Mouse (Mus musculus) stomach, embryonic 16.5 days (tissue): ENCODE results near the gene Trim31. TPM values are rescaled to one million over a fixed set of nuclear protein-coding genes. Genes with fewer than 3 reads are reported as not detected.

Experiments used
- ATAC-seq: fragments of 200-750 bp; cut with Nextera tagmentation; 2 replicates; pipeline ENCODE4 v1.8.0; 2017; ENCODE audit warnings: moderate number of reproducible peaks, moderate TSS enrichment; ENCODE audit not compliant: insufficient read depth, low FRiP score
- H3K27ac ChIP-seq: fragments of 300-500 bp; sonication (generic); 2 replicates; pipeline ENCODE4 v1.5.1; 2014; ENCODE audit warnings: low read length
- H3K27me3 ChIP-seq: fragments of 300-500 bp; sonication (generic); 2 replicates; pipeline ENCODE4 v1.6.1; 2014; ENCODE audit warnings: low read length, control low read depth, mixed read lengths; ENCODE audit not compliant: control insufficient read depth, insufficient read depth
- H3K36me3 ChIP-seq: fragments of 300-500 bp; sonication (generic); 2 replicates; pipeline ENCODE4 v1.6.1; 2014; ENCODE audit warnings: low read length; ENCODE audit not compliant: control insufficient read depth, insufficient read depth
- H3K4me1 ChIP-seq: fragments of 300-500 bp; sonication (generic); 2 replicates; pipeline ENCODE4 v1.6.1; 2014; ENCODE audit warnings: low read length, control low read depth, mixed read lengths; ENCODE audit not compliant: control insufficient read depth, insufficient read depth
- H3K4me2 ChIP-seq: fragments of 300-500 bp; sonication (generic); 2 replicates; pipeline ENCODE4 v1.6.1; 2014; ENCODE audit warnings: low read depth, low read length, mixed read lengths
- H3K4me3 ChIP-seq: fragments of 300-500 bp; sonication (generic); replicated peaks from 2 replicates; pipeline ENCODE4 v1.5.1; 2014; ENCODE audit warnings: mild to moderate bottlenecking, low read length
- H3K9ac ChIP-seq: fragments of 300-500 bp; sonication (generic); 2 replicates; pipeline ENCODE4 v1.6.1; 2014; ENCODE audit warnings: low read length
- H3K9me3 ChIP-seq: fragments of 300-500 bp; sonication (generic); replicated peaks from 2 replicates; pipeline ENCODE4 v1.6.1; 2016; ENCODE audit warnings: low read length, control low read depth; ENCODE audit not compliant: control insufficient read depth
- WGBS: fragments of 180-500 bp; shearing (Covaris S2); extraction: QIAGEN DNeasy Blood & Tissue Kit; methylation state at CpG from one replicate; pipeline ENCODE4 v1.1.7; 2014; 5-methylcytosine and 5-hydroxymethylcytosine counted together
- polyA plus RNA-seq: library from polyadenylated mRNA; unstranded; fragments of >200 nt; fragmentation: Nextera tagmentation; extraction: Ambion mirVana; gene quantifications from 2 replicates; pipeline ENCODE4 v1.2.1, GENCODE M21; 2015

The Trim31 gene
- polyA plus RNA-seq: 5.3 and 6.3 TPM in 2 replicates

- Histone ChIP-seq H3K4me2 (no peak within 1 kb of the TSS), H3K4me3 (no peak within 1 kb of the TSS)
Observed at GRCm38 (mm10) chr17:36897552-36898205, at the start of gene Trim31. Gene Trim31 (plus strand): TSS chr17:36898118.

GRCm38 (mm10) chr17:36848911-36849310 lies 49.0 kb upstream of the Trim31 start:
- peaks cover 14% of the 10 kb centered on the region for H3K4me1 ChIP-seq
- peaks cover 18% of the 10 kb centered on the region; the same call in 1 of the 2 replicates for H3K36me3 ChIP-seq
- H3K9me3 ChIP-seq: no peaks in the 10 kb centered on the region
- H3K4me2 ChIP-seq: no peak overlapping the region
- WGBS: 78% methylated on average over 5 of the region's 5 CpGs
- no peaks in the 10 kb centered on the region for H3K27me3 ChIP-seq
- no peak overlapping the region for H3K4me3 ChIP-seq
- no peak for ATAC-seq
- no peak overlapping the region for H3K27ac ChIP-seq
- no peak overlapping the region for H3K9ac ChIP-seq

More at GRCm38 (mm10) chr17:36897552-36898205, at the start of gene Trim31:
- Histone ChIP-seq H3K9ac (no peak within 1 kb of the TSS), H3K9me3 (no peaks in the 10 kb centered on the region), H3K27me3 (no peaks in the 10 kb centered on the region), H3K36me3 (no peaks in the 10 kb centered on the region), H3K27ac (peak within 1 kb of the TSS; percentile 50), H3K4me1 (no peaks in the 10 kb centered on the region)
- 54% methylated on average over 6 of the region's 6 CpGs for WGBS
- no peak for ATAC-seq

DNA sequence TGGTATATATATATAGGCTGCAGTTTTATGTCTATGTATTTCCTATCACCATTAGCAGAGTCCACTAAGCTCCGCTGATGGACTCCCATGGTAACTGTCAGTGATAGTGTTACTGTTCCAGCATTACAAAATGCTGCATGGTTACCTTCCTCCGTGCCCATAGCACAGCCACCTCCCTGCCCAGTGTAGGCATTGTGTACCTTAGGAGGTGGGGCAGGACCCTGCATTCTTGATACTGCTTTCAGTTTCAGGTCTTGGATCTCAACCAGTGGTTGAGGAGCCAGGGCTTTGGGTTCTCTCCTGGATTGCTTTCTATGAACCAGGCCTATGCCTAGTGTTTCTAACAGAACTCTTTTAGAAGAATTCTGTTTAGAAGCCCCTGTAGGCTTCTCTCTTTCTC lies 47.9 kb upstream of the Trim31 start:
- Histone ChIP-seq H3K27ac (no peak overlapping the region; the same call in 1 of the 2 replicates), H3K36me3 (peaks cover 24% of the 10 kb centered on the region; the same call in 1 of the 2 replicates), H3K4me3 (no peak overlapping the region), H3K4me2 (no peak overlapping the region), H3K9me3 (no peaks in the 10 kb centered on the region), H3K27me3 (no peaks in the 10 kb centered on the region), H3K4me1 (peaks cover 14% of the 10 kb centered on the region), H3K9ac (no peak overlapping the region)
- 68% methylated on average over 2 of the region's 2 CpGs for WGBS
- ATAC-seq: peak; percentile 78; the same call in 1 of the 2 replicates

- WGBS: 61% methylated on average over 5 of the region's 5 CpGs
- Histone ChIP-seq H3K9me3 (no peaks in the 10 kb centered on the region), H3K27ac (no peak overlapping the region), H3K9ac (no peak overlapping the region), H3K27me3 (no peaks in the 10 kb centered on the region), H3K4me2 (no peak overlapping the region), H3K36me3 (peaks cover 28% of the 10 kb centered on the region; the same call in 1 of the 2 replicates), H3K4me3 (no peak overlapping the region), H3K4me1 (peaks cover 14% of the 10 kb centered on the region)
- 0 out of 2 replicates have a peak, but pooled peaks have one; percentile 8 for ATAC-seq
Observed at GRCm38 (mm10) chr17:36851200-36851599, 46.7 kb upstream of the Trim31 start.

DNA sequence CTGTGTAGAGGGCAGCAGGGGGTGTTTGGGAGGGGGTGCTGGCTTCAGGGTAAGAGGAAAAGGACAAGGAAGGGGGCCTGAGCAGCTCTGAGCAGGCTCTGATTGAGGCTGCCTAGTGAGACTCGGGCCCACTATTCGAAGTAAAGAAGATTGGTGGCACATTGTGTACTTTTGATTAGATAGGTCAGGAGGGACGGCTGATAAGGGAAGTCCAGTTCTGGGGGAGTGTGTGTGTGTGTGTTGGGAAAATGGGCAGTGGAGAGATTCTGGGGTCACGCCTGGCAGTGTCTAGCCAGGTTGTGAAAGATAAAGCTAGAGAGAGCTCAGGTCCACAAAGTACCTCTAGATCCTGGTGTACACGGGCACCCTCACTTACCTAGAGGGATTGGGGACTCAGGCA lies 46.3 kb upstream of the Trim31 start:
- peak; percentile 42; the same call in 1 of the 2 replicates for ATAC-seq
- peaks cover 33% of the 10 kb centered on the region; the same call in 1 of the 2 replicates for H3K36me3 ChIP-seq

GRCm38 (mm10) chr17:36855484-36855883 lies 42.4 kb upstream of the Trim31 start:
- Histone ChIP-seq H3K4me2 (no peak overlapping the region), H3K36me3 (peaks cover 45% of the 10 kb centered on the region), H3K27ac (no peak overlapping the region), H3K4me1 (peaks cover 10% of the 10 kb centered on the region), H3K9ac (no peak overlapping the region), H3K9me3 (no peaks in the 10 kb centered on the region), H3K27me3 (no peaks in the 10 kb centered on the region), H3K4me3 (no peak overlapping the region)
- no peak for ATAC-seq
- WGBS: 91% methylated on average over 3 of the region's 3 CpGs

More for the DNA sequence above, 46.3 kb upstream of the Trim31 start:
- peaks cover 14% of the 10 kb centered on the region for H3K4me1 ChIP-seq
- H3K9me3 ChIP-seq: no peaks in the 10 kb centered on the region
- no peak overlapping the region for H3K27ac ChIP-seq
- no peak overlapping the region for H3K9ac ChIP-seq
- 46% methylated on average over 5 of the region's 5 CpGs for WGBS
- H3K4me3 ChIP-seq: no peak overlapping the region
- H3K4me2 ChIP-seq: no peak overlapping the region
- H3K27me3 ChIP-seq: no peaks in the 10 kb centered on the region

- 94% methylated on average over 4 of the region's 4 CpGs for WGBS
- ATAC-seq: no peak
Observed at GRCm38 (mm10) chr17:36856236-36856635, 41.7 kb upstream of the Trim31 start.

DNA sequence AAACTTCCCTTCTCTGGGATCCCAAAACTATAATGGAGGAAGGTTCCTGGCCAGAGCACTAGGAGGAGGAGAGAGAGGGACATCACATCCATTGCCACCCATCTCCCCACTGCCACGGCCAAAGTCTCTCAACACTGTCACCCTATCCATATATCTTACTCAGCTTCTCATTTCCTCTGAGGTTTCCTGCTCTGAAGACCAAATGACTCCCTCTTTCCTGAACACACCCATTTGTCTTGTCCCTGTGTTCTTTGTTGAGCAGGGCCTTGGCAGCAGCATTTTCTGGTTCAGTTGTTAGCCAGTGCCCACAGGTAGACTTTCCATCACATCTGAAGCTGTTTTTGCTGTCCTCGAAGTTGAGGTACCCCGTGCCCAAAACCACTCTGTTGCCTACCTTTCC lies 39.7 kb upstream of the Trim31 start:
- H3K36me3 ChIP-seq: peaks cover 33% of the 10 kb centered on the region
- WGBS: 88% methylated on average over 3 of the region's 3 CpGs
- H3K4me3 ChIP-seq: no peak overlapping the region
- H3K27ac ChIP-seq: no peak overlapping the region
- H3K27me3 ChIP-seq: no peaks in the 10 kb centered on the region
- no peak overlapping the region for H3K4me2 ChIP-seq
- ATAC-seq: no peak
- H3K9me3 ChIP-seq: no peaks in the 10 kb centered on the region
- H3K4me1 ChIP-seq: no peaks in the 10 kb centered on the region
- H3K9ac ChIP-seq: no peak overlapping the region

More at GRCm38 (mm10) chr17:36856236-36856635, 41.7 kb upstream of the Trim31 start:
- Histone ChIP-seq H3K36me3 (peaks cover 45% of the 10 kb centered on the region), H3K4me3 (no peak overlapping the region), H3K27me3 (no peaks in the 10 kb centered on the region), H3K27ac (no peak overlapping the region), H3K9me3 (no peaks in the 10 kb centered on the region), H3K4me2 (no peak overlapping the region), H3K9ac (no peak overlapping the region), H3K4me1 (peaks cover 3% of the 10 kb centered on the region)

GRCm38 (mm10) chr17:36861680-36862079 lies 36.2 kb upstream of the Trim31 start:
- no peak for ATAC-seq
- Histone ChIP-seq H3K36me3 (peaks cover 12% of the 10 kb centered on the region), H3K9me3 (no peaks in the 10 kb centered on the region), H3K27ac (no peak overlapping the region), H3K27me3 (peaks cover 3% of the 10 kb centered on the region), H3K9ac (no peak overlapping the region), H3K4me1 (no peaks in the 10 kb centered on the region), H3K4me3 (no peak overlapping the region), H3K4me2 (no peak overlapping the region)
- WGBS: 35% methylated on average over 2 of the region's 2 CpGs
